Mouse (Mus musculus) megakaryocyte, embryonic 14.5 days (primary cell): ENCODE data around the gene Sucnr1.

Experiments
- FLI1 ChIP-seq: IDR thresholded peaks from 2 replicates; pipeline ENCODE4 v1.6.1; 2012; ENCODE audit warnings: low read length, inconsistent platforms, mixed read lengths
- GATA1 ChIP-seq: IDR thresholded peaks from 3 replicates; pipeline ENCODE4 v1.6.1; 2012; ENCODE audit warnings: mixed read lengths, low read length, inconsistent platforms, borderline replicate concordance

GRCm38 (mm10) chr3:60057809-60058082 lies 23.9 kb upstream of the Sucnr1 start:
- TF ChIP-seq GATA1 (no peak), FLI1 (no peak)
